Mouse (Mus musculus) layer of hippocampus, postnatal 10 days (tissue): ENCODE data around the gene Ctns. TPM values are rescaled to one million over a fixed set of nuclear protein-coding genes. Genes with fewer than 3 reads are reported as not detected.

Experiments used
- DNase-seq, 2 experiments: peaks; one replicate each; pipeline ENCODE4 v3.0.0; 2021; ENCODE audit warnings: low spot score in 2 of 2
- total RNA-seq, 2 experiments: library from RNA; stranded (reverse); gene quantifications; 2 replicates each; pipeline ENCODE4 v1.2.3; 2021

Gene Ctns
- total RNA-seq, 2 experiments from 2014 or later, result 18.3 to 18.6 TPM

DNA sequence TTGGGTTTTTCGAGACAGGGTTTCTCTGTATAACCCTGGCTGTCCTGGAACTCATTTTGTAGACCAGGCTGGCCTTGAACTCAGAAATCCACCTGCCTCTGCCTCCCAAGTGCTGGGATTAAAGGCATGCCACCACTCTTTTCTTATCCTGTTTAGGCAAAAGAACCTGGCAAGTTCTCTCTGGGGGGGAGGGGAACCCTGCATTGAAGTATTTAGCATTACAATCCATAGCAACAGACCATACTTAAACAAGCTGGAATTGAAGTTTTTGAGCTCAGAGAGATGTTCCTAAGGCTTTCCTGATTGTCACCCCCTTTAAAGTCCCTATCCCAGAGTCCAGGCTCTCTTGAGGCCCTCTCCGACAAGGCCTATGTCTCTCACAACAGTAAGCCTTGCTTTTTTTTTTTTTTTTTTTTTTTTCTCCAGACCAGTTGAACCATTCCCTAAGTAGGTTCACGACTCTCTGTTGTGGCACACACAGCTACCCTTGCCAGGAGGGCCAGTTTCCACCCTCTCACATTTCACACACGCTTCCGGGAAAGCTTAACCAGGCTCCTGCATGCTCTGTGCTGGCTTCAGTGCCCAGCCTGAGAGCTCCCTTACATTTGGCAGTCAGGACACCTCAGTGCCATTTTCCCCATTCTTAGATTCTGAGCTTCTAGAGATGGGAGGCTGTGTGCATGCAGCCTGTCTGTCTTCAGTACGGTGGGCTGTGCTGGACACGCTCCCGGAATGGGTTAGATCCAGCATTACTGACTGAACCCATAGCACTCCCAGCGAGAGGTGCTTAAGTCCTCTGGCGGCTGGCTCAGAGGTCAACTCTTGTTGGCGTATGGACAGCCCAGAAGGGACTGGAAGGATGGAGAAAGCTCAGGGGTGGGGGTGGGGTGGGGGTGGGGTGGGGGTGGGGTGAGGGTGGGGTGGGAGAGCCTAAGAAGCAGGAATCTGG lies 52.5 kb downstream of the Ctns start:
- DNase-seq, result no peak

GRCm38 (mm10) chr11:73144261-73144681 lies 54.6 kb downstream of the Ctns start:
- DNase-seq, result no peak

- peak; percentile 95 for DNase-seq
Observed at GRCm38 (mm10) chr11:73137591-73138501, 61.0 kb downstream of the Ctns start, which contains the start of gene Haspin. Gene Haspin (minus strand): TSS chr11:73138294.

DNA sequence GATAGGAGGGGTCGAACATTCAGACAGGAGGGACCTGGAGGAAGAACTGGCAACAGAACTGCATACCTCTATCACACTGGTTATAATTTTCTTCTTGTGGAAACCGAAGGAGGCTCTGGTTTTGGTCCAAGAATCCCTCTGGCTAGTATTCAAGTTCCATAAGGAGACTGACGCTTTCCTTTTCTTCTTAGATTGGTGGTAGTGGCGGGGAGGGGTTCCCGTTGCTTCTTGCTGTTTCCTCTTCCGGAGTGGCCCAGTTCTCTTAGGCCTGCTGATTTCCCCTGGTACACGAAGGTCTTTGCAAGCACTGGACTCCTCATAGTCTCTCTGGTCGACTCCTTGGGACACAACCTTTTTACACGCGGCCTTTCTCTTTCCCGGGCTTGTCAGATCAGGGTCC lies 61.7 kb downstream of the Ctns start:
- no peak for DNase-seq

GRCm38 (mm10) chr11:73136587-73136986 lies 62.3 kb downstream of the Ctns start:
- no peak for DNase-seq

- DNase-seq, result no peak
Observed at GRCm38 (mm10) chr11:73134222-73134621, 64.6 kb downstream of the Ctns start.

Other genes with a start within 250 kb of the Ctns start
- 1 to 10 TPM; 5.8 to 7.6 TPM for gene Atp2a3, start 237.9 kb downstream of the Ctns start, total RNA-seq
- gene P2rx1, start 199.9 kb downstream of the Ctns start, total RNA-seq, result under 1 TPM; 0.78 to 0.96 TPM
- gene Camkk1, start 180.0 kb downstream of the Ctns start, total RNA-seq, result 10 to 100 TPM; 51.5 to 55.1 TPM
- 1 to 10 TPM; 9.5 to 10.0 TPM for gene Ncbp3, start 151.3 kb downstream of the Ctns start, total RNA-seq
- under 1 TPM; 0.11 to 0.32 TPM for gene Itgae, start 108.5 kb downstream of the Ctns start, total RNA-seq
- gene Haspin, start 60.7 kb downstream of the Ctns start, total RNA-seq, result 1 to 10 TPM; 1.2 to 1.7 TPM
- gene P2rx5, start 38.6 kb downstream of the Ctns start, total RNA-seq, result 1 to 10 TPM; 1.5 to 1.7 TPM
- 10 to 100 TPM; 69.1 to 79.6 TPM for gene Emc6, start 22.0 kb downstream of the Ctns start, total RNA-seq
- gene Tax1bp3, start 22.0 kb downstream of the Ctns start, total RNA-seq, result 10 to 100 TPM; 21.5 to 23.9 TPM
- gene Shpk, start 418 bp upstream of the Ctns start, total RNA-seq, result 1 to 10 TPM; 2.7 to 2.8 TPM
- gene Trpv1, start 35.2 kb upstream of the Ctns start, total RNA-seq, result under 1 TPM; 0.09 to 0.25 TPM
- gene Trpv3, start 68.3 kb upstream of the Ctns start, total RNA-seq, result under 1 TPM; 0.32 to 0.42 TPM
- 1 to 10 TPM; 2.5 to 3.7 TPM for gene Aspa, start 130.6 kb upstream of the Ctns start, total RNA-seq
- not detected for gene Gm49340, start 130.7 kb upstream of the Ctns start, total RNA-seq
- not detected for gene Spata22, start 130.7 kb upstream of the Ctns start, total RNA-seq
- not detected for gene Olfr20, start 151.7 kb upstream of the Ctns start, total RNA-seq
- gene Olfr376, start 172.2 kb upstream of the Ctns start, total RNA-seq, result not detected
- not detected for gene Olfr1, start 200.6 kb upstream of the Ctns start, total RNA-seq
- gene Olfr378, start 229.4 kb upstream of the Ctns start, total RNA-seq, result not detected